Mouse (Mus musculus) mouse trophoblast stem cell (cell line): ENCODE measurements around the gene Zbtb7a.

Experiments
- in situ Hi-C, 2 experiments: fragments of 300-500 bp; cut with MseI, MboI; formaldehyde crosslinking; loops; 2 replicates in 1 of 2; 3 replicates in 1 of 2; pipeline ENCODE4 v1.15.1; 2025

Zbtb7a gene

GRCm38 (mm10) chr10:81190236-81190911, 55.4 kb downstream of the Zbtb7a start:
- in situ Hi-C loops, result no loop called here

- in situ Hi-C loops, result no loop called here
Measured at GRCm38 (mm10) chr10:81190912-81191321, 55.9 kb downstream of the Zbtb7a start.

GRCm38 (mm10) chr10:81191342-81191982, 56.4 kb downstream of the Zbtb7a start:
- in situ Hi-C loops, result no loop called here

- in situ Hi-C loops, result no loop called here
Measured at GRCm38 (mm10) chr10:81192270-81192967, 57.4 kb downstream of the Zbtb7a start.

- in situ Hi-C loops, result no loop called here
Measured at GRCm38 (mm10) chr10:81192968-81193501, 58.0 kb downstream of the Zbtb7a start.

GRCm38 (mm10) chr10:81193991-81194774, 59.2 kb downstream of the Zbtb7a start:
- in situ Hi-C loops, result no loop called here

GRCm38 (mm10) chr10:81195300-81195699, 60.3 kb downstream of the Zbtb7a start:
- in situ Hi-C loops, result no loop called here

- in situ Hi-C loops, result no loop called here
Measured at GRCm38 (mm10) chr10:81196470-81197065, 61.5 kb downstream of the Zbtb7a start.

- in situ Hi-C loops, result no loop called here
Measured at GRCm38 (mm10) chr10:81197305-81197704, 62.3 kb downstream of the Zbtb7a start.

GRCm38 (mm10) chr10:81198230-81198629, 63.2 kb downstream of the Zbtb7a start:
- in situ Hi-C loops, result no loop called here

- in situ Hi-C loops, result no loop called here
Measured at GRCm38 (mm10) chr10:81198990-81199389, 64.0 kb downstream of the Zbtb7a start.

GRCm38 (mm10) chr10:81200141-81200540, 65.1 kb downstream of the Zbtb7a start:
- in situ Hi-C loops, result no loop called here

GRCm38 (mm10) chr10:81200605-81201287, 65.7 kb downstream of the Zbtb7a start:
- in situ Hi-C loops, result no loop called here

- in situ Hi-C loops, result no loop called here
Measured at GRCm38 (mm10) chr10:81201807-81202758, 67.1 kb downstream of the Zbtb7a start, which contains the start of gene Nmrk2. Gene Nmrk2 (minus strand): TSS chr10:81202051.
